Mouse (Mus musculus) small intestine, adult 2 months (tissue): ENCODE data around the gene Abcd3. TPM values are rescaled to one million over a fixed set of nuclear protein-coding genes. Genes with fewer than 3 reads are reported as not detected.

Source experiments
- H3K27ac ChIP-seq: fragments of 200-500 bp; 2 replicates; pipeline ENCODE4 v1.5.1; 2012; ENCODE audit warnings: low read depth, low read length, control low read depth, inconsistent platforms; ENCODE audit not compliant: insufficient read depth
- H3K27me3 ChIP-seq: fragments of 200-500 bp; 2 replicates; pipeline ENCODE4 v1.6.1; 2012; ENCODE audit warnings: mild to moderate bottlenecking, moderate library complexity, low read length, inconsistent platforms; ENCODE audit not compliant: control insufficient read depth, insufficient read depth
- H3K36me3 ChIP-seq: fragments of 200-500 bp; 2 replicates; pipeline ENCODE4 v1.6.1; 2012; ENCODE audit warnings: mild to moderate bottlenecking, low read length, control low read depth, inconsistent platforms; ENCODE audit not compliant: control insufficient read depth, insufficient read depth
- H3K4me1 ChIP-seq: fragments of 200-500 bp; 2 replicates; pipeline ENCODE4 v1.6.1; 2012; ENCODE audit warnings: low read length, inconsistent platforms, mixed read lengths; ENCODE audit not compliant: control insufficient read depth, insufficient read depth, insufficient read length
- H3K4me3 ChIP-seq: fragments of 200-500 bp; 2 replicates; pipeline ENCODE4 v1.5.1; 2012; ENCODE audit warnings: low read depth, mild to moderate bottlenecking, control low read depth, inconsistent platforms, low read length, moderate library complexity
- CTCF ChIP-seq: fragments of 200-500 bp; IDR thresholded peaks from 2 replicates; pipeline ENCODE4 v1.5.1; 2012; ENCODE audit warnings: low read depth, mild to moderate bottlenecking, control low read depth, inconsistent platforms, low read length, moderate library complexity, mixed read lengths; ENCODE audit not compliant: insufficient replicate concordance, insufficient read length; ENCODE audit errors: extremely low read depth
- POLR2A ChIP-seq: fragments of 200-500 bp; IDR thresholded peaks from 2 replicates; pipeline ENCODE4 v1.6.1; 2012; ENCODE audit warnings: low read depth, mild to moderate bottlenecking, control low read depth, inconsistent platforms, low read length, moderate library complexity
- WGBS: fragments of 180-500 bp; shearing (Covaris S2); methylation state at CpG from one replicate; pipeline ENCODE4 v1.1.7; 2018; 5-methylcytosine and 5-hydroxymethylcytosine counted together
- polyA plus RNA-seq: library from polyadenylated mRNA; depleted of rRNA; stranded (reverse); fragments of >200 nt; gene quantifications from 2 replicates; pipeline ENCODE4 v1.2.3, GENCODE M21; 2012

Abcd3 gene
- polyA plus RNA-seq, 1 experiment: 13.0 TPM

GRCm38 (mm10) chr3:121723968-121724524, 91.1 kb downstream of the Abcd3 start:
- Histone ChIP-seq H3K4me1 (peaks cover 13% of the 10 kb centered on the region; the same call in 1 of the 2 replicates), H3K36me3 (no peaks in the 10 kb centered on the region), H3K27ac (peak overlapping the region; percentile 62), H3K27me3 (no peaks in the 10 kb centered on the region), H3K4me3 (peak overlapping the region; percentile 65)
- WGBS: 8% methylated on average over 20 of the region's 20 CpGs
- TF ChIP-seq CTCF (no peak), POLR2A (no peak)

DNA sequence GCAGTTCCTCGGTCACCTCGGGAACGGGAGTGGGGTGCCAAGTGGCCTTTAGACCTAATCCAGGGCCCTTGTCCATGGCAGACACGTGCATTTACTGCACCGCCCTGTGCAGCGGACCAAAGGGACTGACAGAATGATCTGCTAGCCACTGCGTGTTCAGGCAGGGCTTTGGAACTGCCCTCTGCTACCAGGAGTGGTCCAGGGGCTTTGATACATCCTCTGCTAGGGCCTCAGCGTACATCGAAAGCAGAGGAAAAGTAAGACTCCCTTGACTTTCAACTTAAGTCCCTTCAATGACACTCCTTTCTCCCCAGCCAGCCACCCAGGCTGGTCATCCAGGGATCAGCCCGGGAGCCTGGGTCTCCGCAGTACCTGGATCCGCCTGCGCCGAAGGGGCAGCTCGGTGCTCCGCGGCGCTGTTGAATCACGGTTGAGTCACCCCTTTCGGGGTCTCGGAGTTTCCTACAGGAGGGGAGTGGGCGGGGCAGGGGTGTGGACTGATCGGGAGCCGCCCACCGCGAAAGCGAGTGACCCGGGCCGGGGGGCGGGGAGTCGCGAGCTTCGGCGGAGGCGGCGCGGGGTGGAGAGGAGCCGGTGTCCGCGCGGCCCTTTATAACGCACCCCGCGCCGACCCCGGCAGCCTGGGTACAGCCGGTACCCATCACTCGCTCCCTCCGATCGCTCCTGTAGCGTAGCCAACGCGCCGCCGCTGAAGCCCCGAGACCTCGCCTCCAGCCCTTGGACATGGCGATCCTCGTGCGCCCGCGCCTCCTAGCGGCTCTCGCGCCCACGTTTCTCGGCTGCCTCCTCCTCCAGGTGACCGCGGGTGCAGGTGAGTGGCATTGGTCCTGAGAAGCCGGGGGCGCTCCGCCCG, 91.9 kb downstream of the Abcd3 start, which contains the start of gene F3:
Gene F3 (plus strand): TSS at position 567 of the 874 bp plus-strand sequence.
- Histone ChIP-seq H3K27ac (peak within 1 kb of the TSS; percentile 76), H3K27me3 (no peaks in the 10 kb centered on the region), H3K4me1 (peaks cover 13% of the 10 kb centered on the region; the same call in 1 of the 2 replicates), H3K36me3 (no peaks in the 10 kb centered on the region), H3K4me3 (peak within 1 kb of the TSS; percentile 65)
- under 1% methylated on average over 73 of the region's 73 CpGs for WGBS
- no peak for TF ChIP-seq POLR2A
- peak; percentile 55; the same call in 1 of the 2 replicates for TF ChIP-seq CTCF

DNA sequence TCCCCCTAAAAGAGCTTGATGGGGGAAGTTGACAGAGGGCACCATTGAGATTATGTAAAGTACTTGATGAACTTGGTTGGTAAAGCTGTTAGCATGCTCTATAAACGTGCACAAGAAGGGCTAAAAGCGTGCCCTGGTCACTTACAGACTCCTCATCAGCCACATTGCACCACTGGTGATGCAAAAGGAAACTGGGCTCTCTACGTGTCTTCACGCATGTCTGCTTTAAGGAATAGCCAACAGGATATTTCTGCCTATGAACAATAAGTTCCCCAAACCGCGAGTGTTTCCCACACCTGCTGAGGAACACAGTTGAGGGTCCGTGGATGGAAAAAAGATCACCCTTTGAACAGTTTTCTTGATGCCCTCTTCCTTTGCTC, 93.4 kb downstream of the Abcd3 start:
- no peak for TF ChIP-seq CTCF
- no peak for TF ChIP-seq POLR2A
- no peaks in the 10 kb centered on the region for H3K36me3 ChIP-seq
- 0 out of 2 replicates have a peak overlapping the region, but pooled peaks have one; percentile 31 for H3K27ac ChIP-seq
- no peaks in the 10 kb centered on the region; the same call in 1 of the 2 replicates for H3K27me3 ChIP-seq
- peaks cover 13% of the 10 kb centered on the region; the same call in 1 of the 2 replicates for H3K4me1 ChIP-seq
- 43% methylated on average over 7 of the region's 7 CpGs for WGBS
- no peak overlapping the region for H3K4me3 ChIP-seq

- WGBS: 22% methylated on average over 14 of the region's 14 CpGs
- Histone ChIP-seq H3K27me3 (no peaks in the 10 kb centered on the region; the same call in 1 of the 2 replicates), H3K36me3 (no peaks in the 10 kb centered on the region), H3K4me1 (peaks cover 13% of the 10 kb centered on the region; the same call in 1 of the 2 replicates), H3K27ac (no peak overlapping the region), H3K4me3 (no peak overlapping the region)
- no peak for TF ChIP-seq CTCF
- no peak for TF ChIP-seq POLR2A
These were observed 94.1 kb downstream of the Abcd3 start for GRCm38 (mm10) chr3:121720801-121721690.

- H3K4me1 ChIP-seq: peaks cover 13% of the 10 kb centered on the region; the same call in 1 of the 2 replicates
- TF ChIP-seq CTCF: no peak
- TF ChIP-seq POLR2A: no peak
These were observed 95.4 kb downstream of the Abcd3 start for GRCm38 (mm10) chr3:121719701-121720100.

DNA sequence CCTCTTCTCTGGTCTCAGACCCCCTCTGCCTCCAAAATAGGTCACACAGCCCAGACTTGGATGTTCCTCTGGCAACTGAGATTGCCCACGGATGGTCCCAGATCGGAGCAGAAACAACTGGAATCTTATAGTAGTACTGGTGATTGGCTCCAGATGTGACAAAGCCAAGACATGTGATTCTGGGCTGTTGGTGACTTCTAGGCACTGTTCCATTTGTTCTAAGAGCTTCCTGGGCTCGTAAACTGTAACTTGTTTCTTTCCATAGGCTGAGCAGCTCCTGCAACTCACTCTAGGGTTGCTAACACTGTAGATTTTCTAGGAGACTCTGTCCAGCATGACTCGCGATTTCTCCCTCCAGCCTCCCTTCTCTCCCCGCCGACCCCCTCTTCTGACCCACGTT, 96.4 kb downstream of the Abcd3 start:
- H3K4me1 ChIP-seq: peaks cover 16% of the 10 kb centered on the region; the same call in 1 of the 2 replicates
- H3K36me3 ChIP-seq: no peaks in the 10 kb centered on the region
- no peaks in the 10 kb centered on the region; the same call in 1 of the 2 replicates for H3K27me3 ChIP-seq
- H3K4me3 ChIP-seq: no peak overlapping the region
- WGBS: 87% methylated on average over 8 of the region's 8 CpGs
- TF ChIP-seq CTCF: no peak
- no peak for TF ChIP-seq POLR2A
- H3K27ac ChIP-seq: no peak overlapping the region

More at GRCm38 (mm10) chr3:121719701-121720100, 95.4 kb downstream of the Abcd3 start:
- 84% methylated on average over 3 of the region's 3 CpGs for WGBS
- no peak overlapping the region for H3K4me3 ChIP-seq
- no peaks in the 10 kb centered on the region; the same call in 1 of the 2 replicates for H3K27me3 ChIP-seq
- no peak overlapping the region for H3K27ac ChIP-seq
- no peaks in the 10 kb centered on the region for H3K36me3 ChIP-seq
